Mouse (Mus musculus) hindbrain, embryonic 16.5 days (tissue): Measurements from ENCODE around the gene Tmem88. TPM values are rescaled to one million over a fixed set of nuclear protein-coding genes. Genes with fewer than 3 reads are reported as not detected.

ENCODE experiments used
- ATAC-seq: fragments of 200-750 bp; cut with Nextera tagmentation; 2 replicates; pipeline ENCODE4 v1.8.0; 2017; ENCODE audit warnings: moderate TSS enrichment, moderate library complexity
- H3K27ac ChIP-seq: fragments of 300-500 bp; sonication (generic); 2 replicates; pipeline ENCODE4 v1.5.1; 2014; ENCODE audit warnings: low read depth, mild to moderate bottlenecking, control low read depth, low read length, moderate library complexity
- H3K27me3 ChIP-seq: fragments of 300-500 bp; sonication (generic); replicated peaks from 2 replicates; pipeline ENCODE4 v1.6.1; 2014; ENCODE audit warnings: low read length; ENCODE audit not compliant: control insufficient read depth, insufficient read depth
- H3K36me3 ChIP-seq: fragments of 300-500 bp; sonication (generic); 2 replicates; pipeline ENCODE4 v1.6.1; 2014; ENCODE audit warnings: mild to moderate bottlenecking, low read length, moderate library complexity, mixed read lengths; ENCODE audit not compliant: control insufficient read depth, insufficient read depth
- H3K4me1 ChIP-seq: fragments of 300-500 bp; sonication (generic); 2 replicates; pipeline ENCODE4 v1.6.1; 2014; ENCODE audit warnings: low read depth, low read length; ENCODE audit not compliant: control insufficient read depth, insufficient read depth
- H3K4me2 ChIP-seq: fragments of 300-500 bp; sonication (generic); 2 replicates; pipeline ENCODE4 v1.6.1; 2014; ENCODE audit warnings: mild to moderate bottlenecking, low read length, control low read depth, moderate library complexity
- H3K4me3 ChIP-seq: fragments of 300-500 bp; sonication (generic); 2 replicates; pipeline ENCODE4 v1.5.1; 2014; ENCODE audit warnings: mild to moderate bottlenecking, low read length, control low read depth, moderate library complexity
- H3K9ac ChIP-seq: fragments of 300-500 bp; sonication (generic); 2 replicates; pipeline ENCODE4 v1.6.1; 2014; ENCODE audit warnings: low read depth, mild to moderate bottlenecking, control low read depth, low read length, moderate library complexity
- H3K9me3 ChIP-seq: fragments of 300-500 bp; sonication (generic); 2 replicates; pipeline ENCODE4 v1.6.1; 2014; ENCODE audit warnings: mild to moderate bottlenecking, low read length, moderate library complexity; ENCODE audit not compliant: control insufficient read depth
- WGBS: fragments of 180-500 bp; shearing (Covaris S2); extraction: QIAGEN DNeasy Blood & Tissue Kit; methylation state at CpG from one replicate; pipeline ENCODE4 v1.1.7; 2014; 5-methylcytosine and 5-hydroxymethylcytosine counted together
- polyA plus RNA-seq: library from polyadenylated mRNA; unstranded; fragments of >200 nt; fragmentation: Nextera tagmentation; extraction: Ambion mirVana; gene quantifications from 2 replicates; pipeline ENCODE4 v1.2.1, GENCODE M21; 2015

Tmem88 gene
- polyA plus RNA-seq, 1 experiment from 2014 or later = 8.9 TPM

DNA sequence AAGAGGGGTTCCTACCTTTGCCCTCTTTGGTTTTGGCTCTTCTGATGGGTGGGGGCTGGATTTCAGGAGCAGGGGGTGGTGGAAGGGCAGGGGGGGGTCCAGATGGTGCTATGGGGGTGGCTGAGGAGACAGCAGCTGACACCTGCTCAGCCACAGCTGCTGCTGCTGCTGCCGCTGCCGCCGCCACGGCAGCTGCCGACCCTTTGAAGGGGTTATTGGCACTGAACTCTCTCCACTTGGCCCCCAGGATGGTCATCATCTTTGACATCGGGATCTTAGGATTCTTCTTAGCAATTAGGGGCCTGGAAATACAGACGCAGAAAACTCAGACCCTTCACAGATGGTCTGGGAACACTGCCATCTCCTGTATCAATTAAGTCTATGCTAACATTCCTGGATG is 36.0 kb downstream of the Tmem88 start:
- Histone ChIP-seq H3K4me3 (no peak overlapping the region), H3K4me2 (no peak overlapping the region), H3K9ac (no peak overlapping the region), H3K27ac (no peak overlapping the region), H3K27me3 (no peaks in the 10 kb centered on the region), H3K4me1 (peaks cover 22% of the 10 kb centered on the region), H3K9me3 (no peaks in the 10 kb centered on the region), H3K36me3 (peaks cover 55% of the 10 kb centered on the region)
- no peak for ATAC-seq
- WGBS = 58% methylated on average over 7 of the region's 7 CpGs

DNA sequence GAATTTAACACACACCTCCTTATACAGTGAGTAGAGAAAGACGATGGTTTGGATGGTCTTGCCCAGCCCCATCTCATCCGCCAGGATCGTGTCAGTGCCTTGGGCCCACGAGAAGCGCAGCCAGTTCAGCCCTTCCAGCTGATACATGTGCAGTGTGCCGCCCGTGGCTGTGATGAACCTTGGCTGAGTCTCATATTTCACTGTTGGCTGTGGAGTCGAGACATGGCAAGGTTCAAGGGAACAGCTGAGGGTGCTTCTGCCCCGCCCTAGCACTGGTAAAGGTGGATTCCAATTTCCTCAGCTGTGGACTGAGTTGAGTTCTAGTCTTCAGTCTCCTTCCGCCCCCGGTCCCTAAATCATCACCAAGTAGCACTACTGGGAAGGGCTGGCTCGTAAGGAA is 40.3 kb downstream of the Tmem88 start:
- H3K9ac ChIP-seq = no peak overlapping the region
- no peak overlapping the region for H3K27ac ChIP-seq
- H3K36me3 ChIP-seq = peaks cover 86% of the 10 kb centered on the region
- H3K4me3 ChIP-seq = no peak overlapping the region
- no peaks in the 10 kb centered on the region for H3K9me3 ChIP-seq
- no peak overlapping the region for H3K4me2 ChIP-seq
- ATAC-seq = no peak
- H3K4me1 ChIP-seq = no peaks in the 10 kb centered on the region
- 90% methylated on average over 12 of the region's 12 CpGs for WGBS
- no peaks in the 10 kb centered on the region for H3K27me3 ChIP-seq

DNA sequence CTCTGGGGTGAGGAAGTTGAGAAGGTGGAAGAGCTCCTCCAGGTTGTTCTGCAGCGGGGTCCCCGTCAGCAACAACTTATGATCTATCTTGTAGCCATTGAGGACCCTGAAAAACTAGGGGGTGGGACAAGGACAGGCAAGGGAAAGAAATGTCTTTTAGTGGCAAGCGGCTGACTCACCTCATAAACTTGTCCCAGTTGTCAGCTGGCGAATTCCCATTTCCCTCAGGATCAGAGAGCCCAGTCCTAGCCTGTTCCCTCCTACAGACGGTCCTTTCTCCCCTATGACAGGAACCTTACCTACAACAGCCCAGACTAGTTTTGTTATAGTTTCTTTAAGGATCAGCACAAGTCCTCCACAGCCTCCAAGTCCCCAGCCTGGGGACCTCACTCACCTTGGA is 41.5 kb downstream of the Tmem88 start:
- ATAC-seq = no peak
- H3K9me3 ChIP-seq = no peaks in the 10 kb centered on the region
- H3K27me3 ChIP-seq = no peaks in the 10 kb centered on the region
- H3K9ac ChIP-seq = no peak overlapping the region
- no peaks in the 10 kb centered on the region for H3K4me1 ChIP-seq
- peaks cover 81% of the 10 kb centered on the region for H3K36me3 ChIP-seq
- no peak overlapping the region for H3K27ac ChIP-seq
- no peak overlapping the region for H3K4me2 ChIP-seq
- no peak overlapping the region for H3K4me3 ChIP-seq
- WGBS = 95% methylated on average over 5 of the region's 5 CpGs

Other genes with a start within 250 kb of the Tmem88 start
- 0.65 and 0.95 TPM in 2 replicates for gene Alox12b, start 241.2 kb downstream of the Tmem88 start, polyA plus RNA-seq
- 0.73 and 0.84 TPM in 2 replicates for gene Alox8, start 200.4 kb downstream of the Tmem88 start, polyA plus RNA-seq
- 0.51 and 0.69 TPM in 2 replicates for gene Gucy2e, start 161.2 kb downstream of the Tmem88 start, polyA plus RNA-seq
- gene Cntrob, start 74.5 kb downstream of the Tmem88 start, polyA plus RNA-seq = 15.5 and 16.4 TPM in 2 replicates
- 177 and 185 TPM in 2 replicates for gene Trappc1, start 74.3 kb downstream of the Tmem88 start, polyA plus RNA-seq
- 4.9 and 6.0 TPM in 2 replicates for gene Kcnab3, start 72.0 kb downstream of the Tmem88 start, polyA plus RNA-seq
- gene Rnf227, start 57.8 kb downstream of the Tmem88 start, polyA plus RNA-seq = 239 and 257 TPM in 2 replicates
- 68.0 and 73.2 TPM in 2 replicates for gene Chd3, start 28.8 kb downstream of the Tmem88 start, polyA plus RNA-seq
- gene Naa38, start 2.7 kb downstream of the Tmem88 start, polyA plus RNA-seq = 102 and 130 TPM in 2 replicates
- gene Cyb5d1, start 2.6 kb downstream of the Tmem88 start, polyA plus RNA-seq = 28.7 and 33.0 TPM in 2 replicates
- 22.9 and 29.0 TPM in 2 replicates for gene Kdm6b, start 15.4 kb upstream of the Tmem88 start, polyA plus RNA-seq
- 3.0 and 4.0 TPM in 2 replicates for gene Dnah2, start 150.9 kb upstream of the Tmem88 start, polyA plus RNA-seq
- 104 and 132 TPM in 2 replicates for gene Efnb3, start 162.0 kb upstream of the Tmem88 start, polyA plus RNA-seq
- 18.2 and 20.1 TPM in 2 replicates for gene Wrap53, start 182.0 kb upstream of the Tmem88 start, polyA plus RNA-seq
- 47.9 and 57.9 TPM in 2 replicates for gene Trp53, start 182.1 kb upstream of the Tmem88 start, polyA plus RNA-seq
- 105 and 117 TPM in 2 replicates for gene Atp1b2, start 207.7 kb upstream of the Tmem88 start, polyA plus RNA-seq
- not detected in 2 replicates for gene Shbg, start 219.7 kb upstream of the Tmem88 start, polyA plus RNA-seq
- gene Sat2, start 223.8 kb upstream of the Tmem88 start, polyA plus RNA-seq = 22.6 and 26.2 TPM in 2 replicates
- gene Fxr2, start 234.8 kb upstream of the Tmem88 start, polyA plus RNA-seq = 32.1 and 34.6 TPM in 2 replicates